Mouse (Mus musculus): ENCODE data around the gene Paqr5.

- TF ChIP-seq CTCF (IDR thresholded peaks at IDR 0.05; ENCODE audit: extremely low read depth, insufficient read length, insufficient replicate concordance, low read depth, low read length) (no peak), POLR2A (IDR thresholded peaks at IDR 0.05; ENCODE audit: low read depth, low read length) (no peak)
Measured at GRCm38 (mm10) chr9:61917436-61917835, 109.2 kb downstream of the Paqr5 start.
